Mouse (Mus musculus) spleen, embryonic (tissue): ENCODE data around the gene Krt24.

Source experiments
- CTCF ChIA-PET: fragments of 350-600 bp; sonication (Branson Sonifier 250); formaldehyde crosslinking; loops from one replicate; lab custom pipeline; 2022; lab: Charles Lee

Krt24 gene

GRCm38 (mm10) chr11:99284833-99285312, at the start of gene Krt24:
Gene Krt24, minus strand, starts transcription at chr11:99285262.
- CTCF ChIA-PET, result no interaction called here

GRCm38 (mm10) chr11:99333426-99333825, 48.4 kb upstream of the Krt24 start:
- CTCF ChIA-PET, result no interaction called here

DNA sequence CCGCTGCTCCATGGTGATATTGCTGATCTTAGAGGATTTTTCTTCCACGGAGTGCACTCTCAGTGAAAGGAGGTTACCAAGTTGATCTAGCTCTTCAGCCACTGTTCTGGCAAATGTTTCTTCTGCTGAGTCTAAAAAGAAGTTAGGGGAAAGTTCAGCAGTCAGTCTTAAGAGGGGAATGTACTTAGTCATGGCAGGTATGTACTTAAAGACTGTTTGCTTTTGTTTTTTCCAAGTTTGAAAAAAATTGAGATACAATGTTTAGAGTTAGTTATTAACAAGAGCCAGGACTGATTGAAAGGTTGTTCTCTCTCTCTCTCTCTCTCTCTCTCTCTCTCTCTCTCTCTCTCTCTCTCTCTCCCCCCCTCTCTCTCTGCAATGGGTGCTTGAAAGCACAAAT, 44.6 kb upstream of the Krt24 start:
- CTCF ChIA-PET, result no interaction called here

DNA sequence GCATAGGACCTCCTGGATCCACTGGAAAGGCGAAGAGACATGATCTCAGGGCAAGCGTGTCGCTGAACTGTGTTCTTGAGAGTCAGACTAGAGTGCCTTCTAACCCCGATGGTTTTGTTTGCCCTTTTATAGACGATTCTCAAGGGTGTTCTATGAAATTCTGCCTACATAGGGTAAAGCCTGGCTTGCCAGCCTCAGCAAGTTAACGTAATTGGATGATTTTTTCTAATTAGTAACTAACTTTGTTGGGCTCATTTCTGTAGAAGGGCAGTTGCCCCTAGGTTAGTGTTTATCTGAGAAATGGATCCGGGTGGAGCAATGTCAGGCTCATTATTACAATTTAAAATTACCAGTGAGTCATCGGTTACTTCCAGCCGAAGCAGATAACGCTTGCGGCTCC, 37.8 kb upstream of the Krt24 start, which contains the start of gene Krt25:
Krt25 (minus strand) TSS at position 101 of the 400 bp plus-strand sequence.
- CTCF ChIA-PET, result interaction anchor here (0.5 kb wide), 1 partner anchor 518 kb away, joined by 3 read pairs; the partner anchor contains the start of gene Casc3

DNA sequence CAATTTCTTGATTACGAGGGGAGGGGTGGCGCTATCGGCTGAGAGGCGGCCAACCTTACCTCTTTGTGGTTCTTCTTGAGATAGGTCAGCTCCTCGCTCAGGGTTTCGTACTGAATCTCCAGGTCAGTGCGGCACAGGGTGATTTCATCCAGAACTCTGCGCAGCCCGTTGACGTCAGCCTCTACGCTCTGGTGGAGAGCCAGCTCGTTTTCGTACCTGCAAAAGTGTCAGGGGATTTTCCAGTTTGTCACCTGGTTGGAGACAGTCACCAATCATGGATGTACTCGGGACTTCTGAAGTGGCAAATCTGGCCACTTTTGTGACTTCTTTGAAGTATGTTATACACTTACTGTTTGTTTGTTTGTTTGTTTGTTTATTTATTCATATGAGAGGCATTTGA, 36.0 kb upstream of the Krt24 start:
- CTCF ChIA-PET, result no interaction called here

- CTCF ChIA-PET, result no interaction called here
Measured at GRCm38 (mm10) chr11:99319127-99319526, 34.1 kb upstream of the Krt24 start.

DNA sequence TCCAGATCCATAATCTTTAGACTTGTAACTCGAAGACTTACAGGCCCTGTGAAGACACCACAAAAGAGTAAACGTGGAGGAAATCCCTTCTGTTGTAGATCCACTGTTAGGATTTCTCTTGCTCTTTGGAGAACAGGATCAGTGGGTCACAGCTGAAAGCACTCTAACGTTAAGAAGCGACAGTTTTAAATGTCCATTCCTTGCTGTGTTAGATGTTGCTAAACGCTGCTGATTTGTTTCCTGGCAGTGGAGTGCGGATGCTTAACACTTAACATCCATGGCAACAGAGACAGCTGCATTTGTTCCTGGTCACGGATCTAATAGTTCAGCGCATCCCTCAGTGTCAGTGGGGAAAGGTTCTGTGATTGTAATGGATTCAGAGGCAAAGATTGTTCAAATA, 31.5 kb upstream of the Krt24 start:
- CTCF ChIA-PET, result no interaction called here

DNA sequence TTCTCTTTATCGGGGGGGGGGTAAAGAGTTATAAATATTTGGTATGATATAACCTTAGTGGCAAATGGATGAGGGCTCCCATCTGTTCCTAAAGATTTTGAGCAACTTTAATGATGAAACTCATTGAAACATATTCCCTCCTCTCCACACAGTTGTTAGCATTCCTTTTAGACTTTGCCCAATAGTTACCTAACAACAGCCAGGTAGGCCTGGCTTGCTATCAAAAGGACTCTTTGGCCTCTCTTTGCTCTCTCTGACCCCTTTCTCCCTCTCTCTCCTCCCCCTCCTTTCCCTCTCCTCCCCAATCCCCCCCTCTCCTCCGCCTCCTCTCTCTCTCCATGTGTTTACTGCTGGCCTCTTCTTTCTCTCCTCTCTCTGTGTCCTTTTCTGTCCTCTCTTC, 29.5 kb upstream of the Krt24 start:
- CTCF ChIA-PET, result interaction anchor here (0.6 kb wide), 1 partner anchor 150 kb away, joined by 8 read pairs; no protein-coding TSS in a partner anchor

DNA sequence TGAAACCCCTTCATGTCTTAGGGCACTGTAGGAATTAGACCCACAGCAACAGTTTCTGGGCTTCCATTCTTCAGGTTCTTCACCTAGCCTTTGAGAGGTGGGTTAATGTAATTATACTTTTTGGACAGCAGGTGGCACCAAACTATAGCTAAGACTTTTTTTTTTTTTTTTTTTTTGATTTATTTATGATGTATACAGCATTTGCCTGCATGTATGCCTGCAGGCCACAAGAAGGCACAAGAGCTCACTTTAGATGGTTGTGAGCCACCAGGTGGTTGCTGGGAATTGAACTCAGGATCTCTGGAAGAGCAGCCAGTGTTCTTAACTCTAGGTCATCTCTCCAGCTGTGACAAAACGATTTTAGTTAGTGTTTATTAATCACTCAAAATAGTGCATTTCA, 25.8 kb upstream of the Krt24 start:
- CTCF ChIA-PET, result interaction anchor here (0.6 to 1.1 kb wide), 2 partner anchors 61 to 156 kb away, joined by 3 to 5 read pairs; partner anchors contain the start of gene Ccr7

- CTCF ChIA-PET, result interaction anchor here (0.6 kb wide), 1 partner anchor 175 kb away, joined by 3 read pairs; no protein-coding TSS in a partner anchor
Measured at GRCm38 (mm10) chr11:99307579-99307978, 22.5 kb upstream of the Krt24 start.

GRCm38 (mm10) chr11:99295039-99295438, 10.0 kb upstream of the Krt24 start:
- CTCF ChIA-PET, result interaction anchor here (0.6 kb wide), 1 partner anchor 135 kb away, joined by 3 read pairs; no protein-coding TSS in a partner anchor

- CTCF ChIA-PET, result interaction anchor here (0.7 kb wide), 1 partner anchor 221 kb away, joined by 3 read pairs; no protein-coding TSS in a partner anchor
Measured at GRCm38 (mm10) chr11:99292846-99293245, 7.8 kb upstream of the Krt24 start.

DNA sequence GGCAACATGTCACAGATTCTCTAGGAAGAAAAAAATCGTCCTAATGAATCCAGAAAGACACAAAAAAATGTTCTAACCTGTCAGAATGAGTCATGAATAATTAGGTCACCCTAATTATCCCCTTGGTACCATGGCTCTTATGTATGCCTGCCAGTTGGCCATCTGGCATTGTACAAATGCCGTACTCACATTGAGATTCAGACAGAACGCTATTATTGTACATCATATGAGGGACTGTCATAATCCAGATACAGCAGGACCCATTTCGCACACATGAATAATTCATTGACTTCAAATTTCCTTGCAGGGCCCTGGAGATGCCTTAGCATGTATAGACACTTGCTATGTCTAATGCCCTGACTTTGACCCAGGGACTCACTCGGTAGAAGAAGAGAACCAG, 1.1 kb downstream of the Krt24 start:
- CTCF ChIA-PET, result no interaction called here

DNA sequence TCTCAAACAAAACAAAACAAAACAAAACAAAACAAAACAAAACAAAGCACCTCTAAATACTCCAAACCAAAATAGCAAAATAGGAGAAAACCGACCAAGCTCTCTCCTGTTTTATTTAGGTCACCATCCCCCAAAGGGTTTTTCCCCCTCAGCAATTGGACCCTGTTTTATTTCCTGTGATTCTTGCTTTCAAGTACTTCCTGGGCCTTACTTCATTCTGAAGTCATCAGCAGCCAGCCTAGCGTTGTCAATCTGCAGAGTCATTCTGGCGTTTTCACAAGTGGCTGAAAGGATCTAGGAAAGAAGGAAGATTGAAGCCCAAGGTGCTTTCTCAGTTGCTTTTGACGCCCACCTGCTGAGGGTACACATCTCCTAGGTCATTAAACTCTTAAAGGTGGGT, 1.7 kb downstream of the Krt24 start:
- CTCF ChIA-PET, result interaction anchor here (0.6 kb wide), 1 partner anchor 77 kb away, joined by 3 read pairs; no protein-coding TSS in a partner anchor

GRCm38 (mm10) chr11:99281116-99281515, 3.9 kb downstream of the Krt24 start:
- CTCF ChIA-PET, result no interaction called here

DNA sequence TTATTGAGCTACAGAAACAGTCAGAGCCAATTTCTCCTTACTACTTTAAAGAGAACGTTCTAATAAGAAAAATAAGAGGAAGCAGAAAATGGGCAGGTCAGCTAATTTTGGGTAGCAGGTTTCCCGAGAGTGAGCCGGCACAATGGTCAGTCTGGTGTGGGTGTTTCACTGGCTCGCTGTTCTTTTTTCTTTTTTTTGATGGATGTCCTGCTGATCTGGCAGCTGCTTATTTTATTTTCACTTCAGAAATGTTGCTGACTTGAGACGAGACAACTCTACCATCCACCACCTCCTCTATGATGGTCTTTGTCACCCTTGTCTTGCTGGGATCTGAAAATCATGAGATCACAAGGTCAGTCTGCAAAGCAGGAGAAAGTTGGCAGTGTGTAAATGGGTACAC, 5.1 kb downstream of the Krt24 start:
- CTCF ChIA-PET, result no interaction called here

- CTCF ChIA-PET, result no interaction called here
Measured at GRCm38 (mm10) chr11:99276786-99277185, 8.3 kb downstream of the Krt24 start.

DNA sequence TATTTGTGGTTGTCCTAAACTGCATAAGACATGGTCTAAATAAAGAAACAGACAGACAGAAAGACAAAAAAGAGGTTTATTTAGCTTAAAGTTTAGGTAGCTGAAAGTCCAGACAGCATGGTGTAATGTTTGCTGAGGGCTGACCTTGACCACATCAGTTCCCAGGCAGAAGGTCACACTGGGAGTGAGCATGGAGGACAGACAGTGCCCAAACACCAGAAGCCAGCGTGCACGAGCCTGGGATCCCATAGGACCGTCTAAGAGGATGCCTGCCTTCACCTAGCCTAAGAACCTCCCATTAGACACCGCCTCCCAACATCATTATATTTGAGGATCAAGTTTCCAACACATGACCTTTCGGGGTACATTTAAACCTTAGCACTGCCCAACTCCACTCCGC, 9.4 kb downstream of the Krt24 start:
- CTCF ChIA-PET, result interaction anchor here (0.7 kb wide), 1 partner anchor 499 kb away, joined by 3 read pairs; no protein-coding TSS in a partner anchor

DNA sequence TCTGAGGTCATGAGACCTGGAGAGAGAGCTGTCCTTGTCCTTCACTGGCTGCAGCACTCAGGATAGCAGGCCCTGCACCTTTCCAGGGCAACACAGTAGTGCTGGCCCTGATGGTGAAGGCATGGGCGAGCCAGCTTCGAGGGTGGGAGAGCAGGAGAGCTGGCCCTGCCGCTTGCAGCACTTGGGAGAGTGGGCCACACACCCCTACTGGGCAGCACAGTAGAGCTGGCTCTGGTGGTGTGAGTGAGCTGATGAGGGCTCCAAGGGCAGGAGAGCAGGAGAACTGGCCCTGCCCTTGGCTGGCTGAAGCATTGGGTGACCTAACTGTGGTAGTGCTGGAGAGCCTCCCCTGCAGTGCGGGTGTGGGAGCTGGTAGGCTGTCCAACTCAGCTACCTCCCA, 12.3 kb downstream of the Krt24 start:
- CTCF ChIA-PET, result no interaction called here

- CTCF ChIA-PET, result no interaction called here
Measured at GRCm38 (mm10) chr11:99269192-99269591, 15.9 kb downstream of the Krt24 start.

GRCm38 (mm10) chr11:99265796-99266195, 19.3 kb downstream of the Krt24 start:
- CTCF ChIA-PET, result no interaction called here

DNA sequence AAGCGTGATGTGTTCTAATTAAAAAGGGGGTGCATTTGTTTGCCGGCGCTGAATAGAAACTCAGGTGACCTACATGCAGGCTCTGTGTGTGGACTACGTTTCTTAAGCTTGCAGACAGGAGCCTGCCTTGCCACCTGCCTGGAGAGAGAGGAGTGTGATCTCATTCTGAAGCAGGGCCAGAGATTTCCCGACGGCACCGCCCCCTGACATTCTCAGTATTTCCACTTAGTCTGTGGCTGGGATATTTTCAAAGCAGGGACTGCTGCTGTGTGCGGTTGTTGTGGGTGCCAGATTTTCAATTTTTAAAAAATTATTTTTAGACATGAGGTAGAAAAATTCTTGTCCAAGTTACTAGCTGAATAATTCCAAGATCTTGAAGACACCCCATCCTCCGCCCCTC, 19.8 kb downstream of the Krt24 start:
- CTCF ChIA-PET, result no interaction called here

DNA sequence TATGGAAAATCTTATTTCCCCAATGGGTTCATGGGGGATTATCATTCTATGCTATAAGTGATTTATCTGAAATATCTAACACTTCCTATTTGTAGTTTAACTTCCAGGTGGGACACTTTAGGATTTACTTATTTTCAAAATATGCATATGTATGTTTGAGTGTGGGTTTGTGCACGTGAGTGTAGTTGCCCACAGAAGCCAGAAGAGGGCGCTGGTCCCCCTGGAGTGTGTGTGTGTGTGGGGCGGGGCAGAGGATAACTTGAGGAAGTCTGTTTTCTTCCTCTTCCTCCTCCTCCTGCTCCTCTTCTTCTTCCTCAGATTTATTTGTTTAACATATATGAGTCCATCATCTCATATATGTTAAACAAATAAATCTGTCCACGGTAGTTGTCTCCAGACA, 28.8 kb downstream of the Krt24 start:
- CTCF ChIA-PET, result no interaction called here
